Mouse (Mus musculus): Measurements from ENCODE around the gene 4930505A04Rik. TPM values are rescaled to one million over a fixed set of nuclear protein-coding genes. Genes with fewer than 3 reads are reported as not detected.

4930505A04Rik gene
- not detected in 2 replicates for polyA plus RNA-seq (2012)

DNA sequence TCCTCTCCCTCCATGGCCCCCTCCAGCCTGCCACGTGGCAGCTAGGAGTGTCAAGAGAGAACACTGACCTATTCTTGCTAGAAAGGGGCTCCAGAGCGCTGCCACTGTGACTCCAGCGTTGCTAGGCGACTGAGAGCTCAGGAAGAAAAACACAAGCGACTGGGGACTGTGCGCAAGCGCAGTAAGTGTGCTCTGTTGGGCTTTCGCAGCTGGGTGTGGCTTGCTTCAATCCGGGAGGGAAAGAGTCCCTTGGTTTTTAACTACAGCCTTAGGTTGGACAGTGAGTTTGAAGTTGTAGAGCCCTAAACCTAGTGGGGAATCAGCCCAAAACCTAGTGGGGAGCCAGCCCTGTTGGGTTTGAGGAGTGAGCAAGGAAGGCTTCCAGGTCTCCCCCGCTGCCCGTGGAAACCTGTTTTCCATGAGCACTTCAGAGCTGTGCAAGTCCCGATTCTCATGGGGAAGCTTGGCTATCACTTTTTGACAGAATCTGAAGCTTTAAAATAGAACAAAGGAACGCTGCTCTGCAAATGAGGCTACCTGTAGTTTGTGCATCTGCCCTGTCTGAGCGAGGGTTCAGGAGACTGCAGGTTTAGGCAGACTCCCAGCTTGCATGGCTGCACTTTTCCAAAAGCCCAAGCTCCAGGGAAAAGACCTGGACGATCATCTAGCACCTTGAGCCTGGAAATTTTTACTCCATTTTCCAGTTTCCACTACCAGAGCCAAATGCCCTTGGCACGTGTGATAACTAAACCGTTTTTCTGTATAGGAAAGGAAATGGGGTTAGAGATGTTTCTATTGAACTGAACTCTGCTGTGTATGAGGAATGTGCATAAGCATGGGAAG is at the start of gene 4930505A04Rik:
Gene 4930505A04Rik, minus strand, starts transcription at position 77 of the 843 bp plus-strand sequence.
- Histone ChIP-seq H3K4me1 (ENCODE audit: control insufficient read depth) (peaks cover 3% of the 10 kb centered on the region), H3K27me3 (ENCODE audit: control insufficient read depth) (no peaks in the 10 kb centered on the region), H3K4me3 (replicated peaks) (peak within 1 kb of the TSS; percentile 21), H3K9me3 (ENCODE audit: control insufficient read depth, low read length) (no peaks in the 10 kb centered on the region), H3K36me3 (ENCODE audit: control insufficient read depth) (no peaks in the 10 kb centered on the region)
- TF ChIP-seq TAL1 (IDR thresholded peaks at IDR 0.05; ENCODE audit: low read length) = no peak
- no peak for TF ChIP-seq GATA1 (IDR thresholded peaks at IDR 0.05; ENCODE audit: low read length)

DNA sequence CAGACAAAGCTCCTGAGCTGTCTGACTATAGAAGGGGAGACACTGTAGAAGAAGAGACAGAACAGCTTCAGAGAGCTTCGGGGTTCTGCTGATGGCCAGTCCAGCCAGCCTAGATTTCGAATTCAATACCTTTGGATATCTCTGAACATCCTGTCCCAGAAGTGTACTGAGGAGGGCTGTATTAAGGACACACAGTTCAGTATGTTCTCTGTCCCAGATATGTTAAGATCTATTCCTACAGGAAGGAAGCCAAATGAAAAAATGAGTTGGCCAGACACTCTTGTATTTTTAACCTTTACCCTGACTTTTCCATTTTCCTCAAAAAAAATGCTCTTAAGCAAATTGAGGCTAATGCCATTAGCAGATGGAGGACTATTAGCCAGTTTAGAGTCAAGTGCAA is 45.5 kb upstream of the 4930505A04Rik start:
- Histone ChIP-seq H3K4me1 (ENCODE audit: control insufficient read depth) (no peaks in the 10 kb centered on the region), H3K27me3 (ENCODE audit: control insufficient read depth) (no peaks in the 10 kb centered on the region), H3K9me3 (ENCODE audit: control insufficient read depth, low read length) (no peaks in the 10 kb centered on the region), H3K4me3 (replicated peaks) (no peak overlapping the region), H3K36me3 (ENCODE audit: control insufficient read depth) (no peaks in the 10 kb centered on the region)
- TF ChIP-seq GATA1 (IDR thresholded peaks at IDR 0.05; ENCODE audit: low read length) = no peak
- TF ChIP-seq TAL1 (IDR thresholded peaks at IDR 0.05; ENCODE audit: low read length) = no peak

DNA sequence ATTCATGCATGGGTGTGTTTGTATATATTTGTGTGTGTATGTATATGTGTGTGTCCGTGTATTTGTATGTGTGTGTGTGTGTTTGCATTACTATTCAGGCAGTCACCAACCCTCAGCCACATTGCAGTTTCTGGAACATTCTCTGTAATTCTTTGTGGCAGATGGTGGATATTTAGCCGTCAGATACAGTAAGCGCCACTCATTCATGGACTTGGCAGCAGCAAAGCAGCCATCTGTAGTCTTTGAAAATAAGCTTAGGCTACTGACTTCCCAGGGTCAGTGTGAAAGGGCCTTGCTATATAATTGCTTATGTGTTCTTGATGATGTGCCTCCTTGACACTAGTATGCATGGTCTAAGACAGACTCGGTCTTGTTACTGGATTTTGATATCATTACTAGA is 36.6 kb upstream of the 4930505A04Rik start:
- Histone ChIP-seq H3K4me3 (replicated peaks) (no peak overlapping the region), H3K9me3 (ENCODE audit: control insufficient read depth, low read length) (no peaks in the 10 kb centered on the region), H3K27me3 (ENCODE audit: control insufficient read depth) (no peaks in the 10 kb centered on the region), H3K36me3 (ENCODE audit: control insufficient read depth) (no peaks in the 10 kb centered on the region), H3K4me1 (ENCODE audit: control insufficient read depth) (no peaks in the 10 kb centered on the region)
- TF ChIP-seq GATA1 (IDR thresholded peaks at IDR 0.05; ENCODE audit: low read length) = no peak
- no peak for TF ChIP-seq TAL1 (IDR thresholded peaks at IDR 0.05; ENCODE audit: low read length)

DNA sequence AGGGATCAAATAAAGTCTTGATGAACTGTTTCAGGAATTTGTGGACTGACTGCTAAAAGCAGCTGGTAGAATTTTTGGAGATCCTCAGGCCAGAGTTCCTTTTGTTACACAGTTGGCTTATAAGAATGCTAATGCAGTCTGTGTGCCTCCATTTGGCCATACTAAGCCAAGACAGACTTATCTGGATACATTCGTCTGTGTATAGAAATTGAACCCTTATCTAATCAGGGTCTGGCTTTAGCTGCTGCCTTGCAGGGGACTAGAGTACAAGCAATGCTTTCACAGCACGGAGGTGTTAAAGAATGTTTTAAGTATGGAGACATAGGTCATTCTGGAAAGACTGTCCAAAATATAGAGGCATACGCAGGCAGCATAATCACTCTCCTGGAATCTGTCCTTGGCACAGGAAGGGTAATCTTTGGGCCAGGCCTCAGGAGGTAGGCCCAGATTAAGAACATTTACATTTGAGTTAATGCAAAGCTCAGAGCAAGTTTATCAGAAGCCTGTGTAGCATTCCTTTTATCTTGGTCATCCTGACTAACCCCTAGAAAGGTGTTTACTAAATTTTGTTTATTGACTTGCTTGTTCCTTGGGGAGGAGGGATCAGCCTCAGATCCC is 27.2 kb upstream of the 4930505A04Rik start:
- no peaks in the 10 kb centered on the region for H3K4me1 ChIP-seq (ENCODE audit: control insufficient read depth)
- H3K9me3 ChIP-seq (ENCODE audit: control insufficient read depth, low read length) = no peaks in the 10 kb centered on the region
- no peaks in the 10 kb centered on the region for H3K36me3 ChIP-seq (ENCODE audit: control insufficient read depth)
- no peak overlapping the region for H3K4me3 ChIP-seq (replicated peaks)
- TF ChIP-seq TAL1 (IDR thresholded peaks at IDR 0.05; ENCODE audit: low read length) = no peak
- TF ChIP-seq GATA1 (IDR thresholded peaks at IDR 0.05; ENCODE audit: low read length) = no peak
- no peaks in the 10 kb centered on the region for H3K27me3 ChIP-seq (ENCODE audit: control insufficient read depth)

DNA sequence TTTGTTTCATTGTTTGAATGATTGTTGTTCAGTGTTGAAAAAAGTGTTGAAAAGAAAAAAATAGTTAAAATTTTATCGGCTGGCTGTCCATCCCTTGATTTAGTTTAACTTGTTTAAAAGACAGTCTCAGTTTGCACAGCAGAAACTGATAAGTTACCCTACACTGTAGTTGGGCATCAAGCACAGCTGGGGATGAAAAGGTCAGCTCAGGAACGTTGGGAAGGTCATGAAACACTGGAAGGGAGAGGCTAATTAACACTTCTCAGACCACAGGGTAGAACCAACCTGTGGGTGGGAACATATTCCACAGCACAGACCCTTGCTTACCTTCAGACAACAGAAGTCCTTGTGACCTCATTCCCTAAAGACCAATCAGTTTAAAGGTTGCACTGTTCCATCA is 25.5 kb upstream of the 4930505A04Rik start:
- Histone ChIP-seq H3K4me1 (ENCODE audit: control insufficient read depth) (no peaks in the 10 kb centered on the region), H3K9me3 (ENCODE audit: control insufficient read depth, low read length) (no peaks in the 10 kb centered on the region), H3K4me3 (replicated peaks) (no peak overlapping the region), H3K27me3 (ENCODE audit: control insufficient read depth) (no peaks in the 10 kb centered on the region), H3K36me3 (ENCODE audit: control insufficient read depth) (no peaks in the 10 kb centered on the region)
- TF ChIP-seq GATA1 (IDR thresholded peaks at IDR 0.05; ENCODE audit: low read length) (no peak), TAL1 (IDR thresholded peaks at IDR 0.05; ENCODE audit: low read length) (no peak)

DNA sequence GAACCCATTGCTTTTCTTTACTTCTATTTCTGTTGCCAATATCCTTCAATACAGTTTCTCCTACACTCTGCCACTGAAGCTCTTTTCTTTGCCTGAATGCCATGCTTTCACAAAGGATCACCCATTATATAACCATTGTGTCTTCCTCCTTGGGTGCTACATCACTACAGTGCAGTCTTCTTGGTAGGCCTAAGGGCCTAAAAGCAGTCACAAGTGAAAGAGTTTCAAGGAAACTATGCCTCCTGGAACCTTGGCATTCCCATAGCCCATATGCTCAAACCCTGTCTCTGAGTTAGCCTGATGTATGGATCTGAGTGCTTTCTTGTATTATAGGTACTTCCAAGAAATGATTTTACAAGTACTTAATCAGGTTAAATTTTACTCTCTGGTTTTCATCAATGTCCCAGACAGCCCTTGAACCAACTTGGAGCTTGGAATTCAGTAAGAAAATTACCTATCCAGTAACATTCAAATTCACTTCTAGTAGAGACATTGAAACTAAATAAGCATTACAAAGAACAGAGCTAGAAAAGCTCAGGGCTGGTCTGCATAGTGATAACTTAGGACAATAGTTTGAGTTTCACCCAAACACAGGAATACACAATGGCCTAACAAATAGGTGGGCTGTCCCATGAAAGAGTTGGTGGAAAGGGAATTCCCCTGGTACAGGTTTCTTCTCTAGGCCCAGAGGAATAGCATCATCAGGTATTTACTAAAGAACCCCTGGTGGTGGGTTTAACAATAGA is 20.1 kb upstream of the 4930505A04Rik start:
- Histone ChIP-seq H3K36me3 (ENCODE audit: control insufficient read depth) (no peaks in the 10 kb centered on the region), H3K4me1 (ENCODE audit: control insufficient read depth) (no peaks in the 10 kb centered on the region), H3K9me3 (ENCODE audit: control insufficient read depth, low read length) (no peaks in the 10 kb centered on the region), H3K27me3 (ENCODE audit: control insufficient read depth) (no peaks in the 10 kb centered on the region), H3K4me3 (replicated peaks) (no peak overlapping the region)
- TF ChIP-seq GATA1 (IDR thresholded peaks at IDR 0.05; ENCODE audit: low read length) = no peak

DNA sequence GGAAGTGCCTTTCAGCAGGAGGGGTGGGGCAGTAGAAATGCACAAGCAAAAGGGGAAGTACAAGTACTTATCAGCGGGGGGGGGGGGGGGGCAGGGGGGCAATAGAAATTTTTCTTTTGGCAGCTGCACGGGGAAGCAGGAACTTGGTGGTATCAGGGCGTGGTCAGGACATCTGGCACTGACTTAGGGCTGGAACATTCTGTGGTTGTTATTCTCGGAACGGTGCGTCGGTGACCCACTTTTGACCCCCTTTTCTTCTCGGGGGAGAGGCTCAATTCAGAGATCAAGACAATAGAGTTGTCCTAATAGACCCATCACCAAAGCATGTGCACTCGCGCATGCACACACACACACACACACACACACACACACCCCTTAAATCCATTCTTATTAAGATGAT is 16.6 kb upstream of the 4930505A04Rik start:
- H3K36me3 ChIP-seq (ENCODE audit: control insufficient read depth) = no peaks in the 10 kb centered on the region
- no peaks in the 10 kb centered on the region for H3K4me1 ChIP-seq (ENCODE audit: control insufficient read depth)
- no peaks in the 10 kb centered on the region for H3K27me3 ChIP-seq (ENCODE audit: control insufficient read depth)
- TF ChIP-seq GATA1 (IDR thresholded peaks at IDR 0.05; ENCODE audit: low read length) = no peak
- no peak for TF ChIP-seq TAL1 (IDR thresholded peaks at IDR 0.05; ENCODE audit: low read length)
- no peaks in the 10 kb centered on the region for H3K9me3 ChIP-seq (ENCODE audit: control insufficient read depth, low read length)
- no peak overlapping the region for H3K4me3 ChIP-seq (replicated peaks)

DNA sequence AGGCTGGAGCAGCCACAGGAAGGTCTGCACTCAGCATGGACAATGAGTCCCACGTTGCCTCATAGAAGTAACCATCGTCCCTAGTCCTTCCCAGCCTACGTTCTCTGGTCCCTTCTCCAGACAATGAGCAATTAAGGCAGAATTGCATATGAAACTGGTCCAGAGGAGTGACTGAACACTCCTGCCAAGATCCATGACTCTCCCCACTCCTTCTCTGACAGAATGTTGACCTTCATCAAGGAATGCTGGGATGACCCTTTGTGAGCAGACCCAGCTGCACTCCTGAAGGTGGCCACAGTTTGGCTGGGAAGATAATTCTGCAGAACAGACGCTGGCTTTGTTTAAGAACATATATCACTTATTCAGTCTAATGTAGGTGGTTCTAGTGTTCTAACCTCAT is 11.7 kb upstream of the 4930505A04Rik start:
- no peak for TF ChIP-seq GATA1 (IDR thresholded peaks at IDR 0.05; ENCODE audit: low read length)
- no peak for TF ChIP-seq TAL1 (IDR thresholded peaks at IDR 0.05; ENCODE audit: low read length)
- Histone ChIP-seq H3K4me1 (ENCODE audit: control insufficient read depth) (no peaks in the 10 kb centered on the region), H3K36me3 (ENCODE audit: control insufficient read depth) (no peaks in the 10 kb centered on the region), H3K9me3 (ENCODE audit: control insufficient read depth, low read length) (no peaks in the 10 kb centered on the region), H3K4me3 (replicated peaks) (no peak overlapping the region), H3K27me3 (ENCODE audit: control insufficient read depth) (no peaks in the 10 kb centered on the region)

DNA sequence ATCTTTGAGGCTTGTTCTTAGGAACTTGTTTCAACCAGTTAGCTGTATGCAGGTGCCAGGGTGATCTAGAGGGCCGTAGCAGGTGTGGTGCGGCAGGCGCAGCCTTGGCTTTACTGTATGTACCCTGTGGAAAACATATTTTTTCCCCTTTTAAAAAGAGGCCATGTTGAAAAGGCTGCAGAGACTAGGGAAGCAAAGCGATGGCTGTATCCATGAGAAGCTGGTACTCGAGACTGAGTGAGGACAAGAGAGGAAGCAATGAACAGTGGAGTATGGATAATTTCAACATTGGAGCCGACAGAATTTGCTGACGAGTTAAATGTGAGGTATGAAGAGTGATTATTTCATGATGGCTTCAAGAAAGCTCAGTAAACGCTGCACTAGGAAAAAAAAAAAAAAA is 440 bp downstream of the 4930505A04Rik start:
- H3K36me3 ChIP-seq (ENCODE audit: control insufficient read depth) = no peaks in the 10 kb centered on the region
- H3K9me3 ChIP-seq (ENCODE audit: control insufficient read depth, low read length) = no peaks in the 10 kb centered on the region
- peaks cover 3% of the 10 kb centered on the region for H3K4me1 ChIP-seq (ENCODE audit: control insufficient read depth)
- TF ChIP-seq TAL1 (IDR thresholded peaks at IDR 0.05; ENCODE audit: low read length) = no peak
- no peaks in the 10 kb centered on the region for H3K27me3 ChIP-seq (ENCODE audit: control insufficient read depth)
- H3K4me3 ChIP-seq (replicated peaks) = no peak overlapping the region

Data from erythroblast, embryonic 14.5 days (primary cell).